Mouse (Mus musculus) cortical plate, adult 2 months (tissue): Measurements from ENCODE around the gene Plaa.

ENCODE experiments used
- CTCF ChIP-seq: fragments of 200-500 bp; IDR thresholded peaks from 2 replicates; pipeline ENCODE4 v1.5.1; 2011; ENCODE audit warnings: mild to moderate bottlenecking, control low read depth, low read length; ENCODE audit not compliant: insufficient read depth; ENCODE audit errors: extremely low read depth
- POLR2A ChIP-seq: fragments of 200-500 bp; IDR thresholded peaks from 2 replicates; pipeline ENCODE4 v1.6.1; 2011; ENCODE audit warnings: mild to moderate bottlenecking, low read length, control low read depth; ENCODE audit not compliant: insufficient read depth; ENCODE audit errors: extremely low read depth

- TF ChIP-seq CTCF (no peak), POLR2A (no peak)
Observed at GRCm38 (mm10) chr4:94523321-94523720, 79.7 kb downstream of the Plaa start.
